Mouse (Mus musculus): ENCODE measurements around the gene Zpbp2. TPM values are rescaled to one million over a fixed set of nuclear protein-coding genes. Genes with fewer than 3 reads are reported as not detected.
A peak's percentile ranks its signal among the peaks of the same experiment; 100 is the strongest.
"Not testable (repeated sequence)": the region's sequence is repeated elsewhere in the genome, so short reads cannot be mapped to it uniquely, and the experiment has no call there.

Gene Zpbp2
- polyA plus RNA-seq, 1 experiment from 2014 or later, result 0.46 TPM

GRCm38 (mm10) chr11:98597363-98597762 is 46.5 kb downstream of the Zpbp2 start:
- peak; percentile 72 for ATAC-seq
- peaks cover 23% of the 10 kb centered on the region for H3K4me1 ChIP-seq
- H3K9me3 ChIP-seq (replicated peaks), result no peaks in the 10 kb centered on the region
- H3K27me3 ChIP-seq (replicated peaks), result peaks cover 65% of the 10 kb centered on the region
- WGBS (ENCODE audit: insufficient replicate concordance), result 17% methylated on average over 6 of the region's 6 CpGs
- H3K4me3 ChIP-seq, result no peak overlapping the region
- no peak overlapping the region for H3K4me2 ChIP-seq
- no peaks in the 10 kb centered on the region for H3K36me3 ChIP-seq
- H3K27ac ChIP-seq, result no peak overlapping the region
- H3K9ac ChIP-seq, result no peak overlapping the region

- Histone ChIP-seq H3K36me3 (no peaks in the 10 kb centered on the region), H3K27me3 (replicated peaks) (peaks cover 66% of the 10 kb centered on the region), H3K9me3 (replicated peaks) (no peaks in the 10 kb centered on the region), H3K27ac (no peak within 1 kb of the TSS), H3K4me2 (no peak within 1 kb of the TSS), H3K4me3 (no peak within 1 kb of the TSS), H3K9ac (no peak within 1 kb of the TSS), H3K4me1 (peaks cover 18% of the 10 kb centered on the region)
- 74% methylated on average over 8 of the region's 8 CpGs for WGBS (ENCODE audit: insufficient replicate concordance)
- ATAC-seq, result no peak
Measured at GRCm38 (mm10) chr11:98597991-98598390, 47.1 kb downstream of the Zpbp2 start, which contains the start of gene Lrrc3c. Gene Lrrc3c, plus strand, starts transcription at chr11:98598291.

GRCm38 (mm10) chr11:98598851-98599290 is 48.0 kb downstream of the Zpbp2 start:
- Histone ChIP-seq H3K4me3 (no peak overlapping the region), H3K27me3 (replicated peaks) (peaks cover 72% of the 10 kb centered on the region), H3K9me3 (replicated peaks) (no peaks in the 10 kb centered on the region), H3K9ac (no peak overlapping the region), H3K27ac (no peak overlapping the region), H3K4me1 (peaks cover 13% of the 10 kb centered on the region), H3K36me3 (no peaks in the 10 kb centered on the region), H3K4me2 (no peak overlapping the region)
- 53% methylated on average over 18 of the region's 18 CpGs for WGBS (ENCODE audit: insufficient replicate concordance)
- no peak for ATAC-seq

- H3K27me3 ChIP-seq (replicated peaks), result peaks cover 68% of the 10 kb centered on the region
Measured at GRCm38 (mm10) chr11:98599291-98599690, 48.4 kb downstream of the Zpbp2 start.

DNA sequence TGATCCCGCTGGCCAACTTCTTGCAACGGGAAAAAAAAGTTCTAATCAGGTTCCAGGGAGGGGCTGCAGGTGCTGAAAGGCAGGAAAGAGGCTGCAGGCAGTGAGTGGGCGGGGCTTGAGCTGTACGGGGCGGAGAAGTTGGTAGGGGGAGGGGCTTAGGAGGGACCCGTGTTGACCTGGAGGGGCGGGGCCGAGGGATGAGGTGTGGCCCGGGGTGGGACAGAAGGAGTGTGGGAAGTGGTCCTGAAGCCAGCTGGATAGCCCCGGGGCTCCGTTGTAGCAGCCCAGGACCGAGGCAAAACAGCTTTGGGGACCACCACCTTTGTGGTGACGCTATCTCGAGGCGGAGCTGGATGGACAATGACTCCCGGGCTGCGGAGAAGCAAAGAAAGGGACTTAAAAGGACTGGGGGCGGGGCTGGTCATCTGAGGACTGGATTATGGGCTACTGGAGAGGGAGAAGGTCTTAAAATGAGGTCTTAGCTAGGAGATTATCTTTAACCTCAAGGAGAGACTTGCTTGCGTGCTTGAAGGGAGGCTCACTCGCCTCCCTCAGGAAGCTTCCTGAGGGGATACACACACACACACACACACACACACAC is 51.3 kb downstream of the Zpbp2 start:
- WGBS (ENCODE audit: insufficient replicate concordance), result under 1% methylated on average over 20 of the region's 20 CpGs

More at GRCm38 (mm10) chr11:98599291-98599690, 48.4 kb downstream of the Zpbp2 start:
- WGBS (ENCODE audit: insufficient replicate concordance), result 10% methylated on average over 13 of the region's 18 CpGs
- Histone ChIP-seq H3K4me3 (no peak overlapping the region), H3K9me3 (replicated peaks) (no peaks in the 10 kb centered on the region), H3K9ac (no peak overlapping the region), H3K36me3 (no peaks in the 10 kb centered on the region), H3K27ac (no peak overlapping the region), H3K4me1 (peaks cover 13% of the 10 kb centered on the region), H3K4me2 (no peak overlapping the region)
- ATAC-seq, result no peak

DNA sequence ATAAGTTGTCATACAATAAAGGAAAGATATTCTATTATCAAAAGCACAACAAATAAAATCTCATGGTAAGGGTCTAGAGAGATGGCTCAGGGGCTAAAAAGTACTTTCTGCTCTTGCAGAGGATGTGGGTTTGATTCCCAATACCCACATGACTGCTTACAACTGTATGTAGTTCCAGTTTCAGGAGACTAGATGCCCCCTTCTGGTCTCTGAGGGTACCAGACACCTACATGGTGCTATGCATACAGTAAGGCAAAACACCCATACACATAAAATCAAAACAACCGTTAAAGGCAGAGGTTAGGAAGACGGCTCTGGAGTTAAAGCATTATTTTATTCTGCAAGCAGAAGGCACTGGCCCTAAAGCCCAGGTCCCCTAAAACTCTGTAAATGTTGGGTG is 53.1 kb downstream of the Zpbp2 start:
- H3K9me3 ChIP-seq (replicated peaks), result no peaks in the 10 kb centered on the region
- H3K9ac ChIP-seq, result no peak overlapping the region
- H3K4me1 ChIP-seq, result peaks cover 10% of the 10 kb centered on the region
- H3K4me2 ChIP-seq, result no peak overlapping the region
- WGBS (ENCODE audit: insufficient replicate concordance), result 65% methylated on average over 2 of the region's 2 CpGs
- H3K4me3 ChIP-seq, result no peak overlapping the region
- H3K36me3 ChIP-seq, result no peaks in the 10 kb centered on the region
- ATAC-seq, result no peak
- no peak overlapping the region for H3K27ac ChIP-seq
- H3K27me3 ChIP-seq (replicated peaks), result peaks cover 74% of the 10 kb centered on the region

More for the DNA sequence above, 51.3 kb downstream of the Zpbp2 start:
- Histone ChIP-seq H3K4me2 (peak overlapping the region; percentile 65), H3K4me1 (peaks cover 10% of the 10 kb centered on the region), H3K27ac (no peak overlapping the region), H3K9me3 (replicated peaks) (no peaks in the 10 kb centered on the region), H3K27me3 (replicated peaks) (peaks cover 75% of the 10 kb centered on the region), H3K4me3 (peak overlapping the region; percentile 31), H3K9ac (no peak overlapping the region; the same call in 1 of the 2 replicates), H3K36me3 (no peaks in the 10 kb centered on the region)
- peak; percentile 63 for ATAC-seq

GRCm38 (mm10) chr11:98604911-98605310 is 54.0 kb downstream of the Zpbp2 start:
- not testable (repeated sequence) for H3K4me2 ChIP-seq; H3K27ac ChIP-seq; ATAC-seq; H3K4me3 ChIP-seq; H3K9me3 ChIP-seq (replicated peaks); H3K4me1 ChIP-seq; H3K36me3 ChIP-seq; H3K9ac ChIP-seq
- 53% methylated on average over 6 of the region's 6 CpGs for WGBS (ENCODE audit: insufficient replicate concordance)
- peaks cover 74% of the 10 kb centered on the region for H3K27me3 ChIP-seq (replicated peaks)

DNA sequence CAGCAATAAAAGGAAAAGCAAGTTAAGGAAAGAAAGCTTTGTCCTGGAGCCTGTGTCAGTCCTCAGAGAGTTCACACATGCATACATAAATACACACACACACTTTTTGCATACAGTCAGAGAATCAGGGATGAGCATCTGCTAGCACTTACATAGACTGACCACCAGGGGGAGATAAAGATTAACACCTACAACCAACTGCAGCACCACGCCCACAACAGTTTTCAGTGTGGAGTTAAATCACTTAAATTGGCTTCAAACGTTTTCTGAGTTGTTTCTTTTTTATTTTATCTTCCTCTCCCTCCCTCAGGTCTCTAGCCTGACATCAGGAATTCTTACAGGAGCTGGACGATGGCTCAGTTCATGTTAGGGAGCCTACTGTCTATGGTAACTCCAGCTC is 55.9 kb downstream of the Zpbp2 start:
- WGBS (ENCODE audit: insufficient replicate concordance), result 7% methylated on average over 3 of the region's 3 CpGs
- Histone ChIP-seq H3K36me3 (no peaks in the 10 kb centered on the region), H3K9ac (no peak overlapping the region), H3K4me1 (peaks cover 8% of the 10 kb centered on the region), H3K4me2 (no peak overlapping the region), H3K27me3 (replicated peaks) (peaks cover 60% of the 10 kb centered on the region), H3K4me3 (no peak overlapping the region), H3K27ac (no peak overlapping the region), H3K9me3 (replicated peaks) (no peaks in the 10 kb centered on the region)
- ATAC-seq, result no peak

Other genes starting within 250 kb of the Zpbp2 start
- not detected in 2 replicates for gene Neurod2, start 221.4 kb upstream of the Zpbp2 start, polyA plus RNA-seq (2016; fragmentation: Nextera tagmentation; extraction: Ambion mirVana)
- gene Ppp1r1b, start 202.7 kb upstream of the Zpbp2 start, polyA plus RNA-seq (2016; fragmentation: Nextera tagmentation; extraction: Ambion mirVana), result 0.10 TPM in 1 of 2 replicates, not detected in the other
- 18.0 and 18.9 TPM in 2 replicates for gene Stard3, start 192.7 kb upstream of the Zpbp2 start, polyA plus RNA-seq (2016; fragmentation: Nextera tagmentation; extraction: Ambion mirVana)
- not detected in 2 replicates for gene Tcap, start 167.3 kb upstream of the Zpbp2 start, polyA plus RNA-seq (2016; fragmentation: Nextera tagmentation; extraction: Ambion mirVana)
- gene Pnmt, start 164.6 kb upstream of the Zpbp2 start, polyA plus RNA-seq (2016; fragmentation: Nextera tagmentation; extraction: Ambion mirVana), result 0.23 TPM in 1 of 2 replicates, not detected in the other
- gene Pgap3, start 150.6 kb upstream of the Zpbp2 start, polyA plus RNA-seq (2016; fragmentation: Nextera tagmentation; extraction: Ambion mirVana), result 3.5 and 3.8 TPM in 2 replicates
- gene Erbb2, start 138.6 kb upstream of the Zpbp2 start, polyA plus RNA-seq (2016; fragmentation: Nextera tagmentation; extraction: Ambion mirVana), result 5.5 and 5.6 TPM in 2 replicates
- gene Mien1, start 112.1 kb upstream of the Zpbp2 start, polyA plus RNA-seq (2016; fragmentation: Nextera tagmentation; extraction: Ambion mirVana), result 64.8 and 67.4 TPM in 2 replicates
- gene Grb7, start 104.7 kb upstream of the Zpbp2 start, polyA plus RNA-seq (2016; fragmentation: Nextera tagmentation; extraction: Ambion mirVana), result 20.1 and 22.0 TPM in 2 replicates
- 0.07 and 0.12 TPM in 2 replicates for gene Ikzf3, start 5.1 kb upstream of the Zpbp2 start, polyA plus RNA-seq (2016; fragmentation: Nextera tagmentation; extraction: Ambion mirVana)
- 44.2 and 44.3 TPM in 2 replicates for gene Ormdl3, start 36.3 kb downstream of the Zpbp2 start, polyA plus RNA-seq (2016; fragmentation: Nextera tagmentation; extraction: Ambion mirVana)
- gene Lrrc3c, start 47.2 kb downstream of the Zpbp2 start, polyA plus RNA-seq (2016; fragmentation: Nextera tagmentation; extraction: Ambion mirVana), result not detected in 2 replicates
- gene Gm12355, start 74.6 kb downstream of the Zpbp2 start, polyA plus RNA-seq (2016; fragmentation: Nextera tagmentation; extraction: Ambion mirVana), result 0.87 and 0.96 TPM in 2 replicates
- not detected in 2 replicates for gene Gsdma3, start 75.3 kb downstream of the Zpbp2 start, polyA plus RNA-seq (2016; fragmentation: Nextera tagmentation; extraction: Ambion mirVana)
- gene Gsdma2, start 95.7 kb downstream of the Zpbp2 start, polyA plus RNA-seq (2016; fragmentation: Nextera tagmentation; extraction: Ambion mirVana), result not detected in 2 replicates
- not detected in 2 replicates for gene Gsdma, start 113.3 kb downstream of the Zpbp2 start, polyA plus RNA-seq (2016; fragmentation: Nextera tagmentation; extraction: Ambion mirVana)
- gene Psmd3, start 131.5 kb downstream of the Zpbp2 start, polyA plus RNA-seq (2016; fragmentation: Nextera tagmentation; extraction: Ambion mirVana), result 201 and 202 TPM in 2 replicates
- gene Csf3, start 150.2 kb downstream of the Zpbp2 start, polyA plus RNA-seq (2016; fragmentation: Nextera tagmentation; extraction: Ambion mirVana), result not detected in 2 replicates
- gene Med24, start 178.3 kb downstream of the Zpbp2 start, polyA plus RNA-seq (2016; fragmentation: Nextera tagmentation; extraction: Ambion mirVana), result 42.0 and 43.7 TPM in 2 replicates
- gene Thra, start 189.5 kb downstream of the Zpbp2 start, polyA plus RNA-seq (2016; fragmentation: Nextera tagmentation; extraction: Ambion mirVana), result 13.0 and 13.3 TPM in 2 replicates
- gene Nr1d1, start 224.2 kb downstream of the Zpbp2 start, polyA plus RNA-seq (2016; fragmentation: Nextera tagmentation; extraction: Ambion mirVana), result 1.3 and 1.4 TPM in 2 replicates
- gene Msl1, start 244.4 kb downstream of the Zpbp2 start, polyA plus RNA-seq (2016; fragmentation: Nextera tagmentation; extraction: Ambion mirVana), result 11.5 and 11.7 TPM in 2 replicates